Mouse (Mus musculus) cortical plate, adult 2 months (tissue): Measurements from ENCODE around the gene Cenpt. TPM values are rescaled to one million over a fixed set of nuclear protein-coding genes. Genes with fewer than 3 reads are reported as not detected.

Experiments
- H3K27ac ChIP-seq: fragments of 200-500 bp; 2 replicates; pipeline ENCODE4 v1.5.1; 2012; ENCODE audit warnings: low read length, control low read depth, inconsistent platforms; ENCODE audit not compliant: insufficient read depth
- H3K4me1 ChIP-seq: fragments of 200-500 bp; 2 replicates; pipeline ENCODE4 v1.6.1; 2011; ENCODE audit warnings: low read length; ENCODE audit not compliant: control insufficient read depth, insufficient read depth
- H3K4me3 ChIP-seq: fragments of 200-500 bp; 2 replicates; pipeline ENCODE4 v1.5.1; 2011; ENCODE audit warnings: mild to moderate bottlenecking, low read length, control low read depth; ENCODE audit not compliant: insufficient read depth
- CTCF ChIP-seq: fragments of 200-500 bp; IDR thresholded peaks from 2 replicates; pipeline ENCODE4 v1.5.1; 2011; ENCODE audit warnings: mild to moderate bottlenecking, control low read depth, low read length; ENCODE audit not compliant: insufficient read depth; ENCODE audit errors: extremely low read depth
- POLR2A ChIP-seq: fragments of 200-500 bp; IDR thresholded peaks from 2 replicates; pipeline ENCODE4 v1.6.1; 2011; ENCODE audit warnings: mild to moderate bottlenecking, low read length, control low read depth; ENCODE audit not compliant: insufficient read depth; ENCODE audit errors: extremely low read depth
- polyA plus RNA-seq: library from polyadenylated mRNA; depleted of rRNA; stranded (reverse); fragments of >200 nt; gene quantifications from 2 replicates; pipeline ENCODE4 v1.2.3, GENCODE M21; 2012; rRNA removed

Cenpt gene
- polyA plus RNA-seq, result 33.2 and 33.6 TPM in 2 replicates

DNA sequence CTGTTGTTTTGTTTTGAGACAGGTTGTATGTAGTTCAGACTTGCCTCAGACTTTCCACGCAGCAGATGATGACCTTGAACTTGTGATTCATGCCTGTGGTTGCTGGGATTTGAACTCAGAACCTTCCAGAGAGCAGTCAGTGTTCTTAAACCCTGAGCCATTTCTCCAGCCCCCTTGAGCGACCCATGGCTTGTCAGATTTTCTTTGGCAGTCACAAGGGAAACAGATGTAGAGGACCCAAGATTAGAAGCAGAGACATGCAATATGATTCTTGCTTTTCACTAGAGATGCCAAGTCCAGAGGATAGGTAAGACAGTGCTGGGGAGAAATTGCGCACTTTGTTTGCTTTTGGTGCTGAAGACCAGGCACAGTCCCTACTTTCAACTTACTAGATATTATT, at the start of gene Cenpt:
Gene Cenpt, minus strand, starts transcription at position 101 of the 400 bp plus-strand sequence.
- Histone ChIP-seq H3K4me1 (peaks cover 4% of the 10 kb centered on the region; the same call in 1 of the 2 replicates), H3K27ac (no peak within 1 kb of the TSS), H3K4me3 (no peak within 1 kb of the TSS; the same call in 1 of the 2 replicates)
- TF ChIP-seq POLR2A (no peak), CTCF (no peak)

DNA sequence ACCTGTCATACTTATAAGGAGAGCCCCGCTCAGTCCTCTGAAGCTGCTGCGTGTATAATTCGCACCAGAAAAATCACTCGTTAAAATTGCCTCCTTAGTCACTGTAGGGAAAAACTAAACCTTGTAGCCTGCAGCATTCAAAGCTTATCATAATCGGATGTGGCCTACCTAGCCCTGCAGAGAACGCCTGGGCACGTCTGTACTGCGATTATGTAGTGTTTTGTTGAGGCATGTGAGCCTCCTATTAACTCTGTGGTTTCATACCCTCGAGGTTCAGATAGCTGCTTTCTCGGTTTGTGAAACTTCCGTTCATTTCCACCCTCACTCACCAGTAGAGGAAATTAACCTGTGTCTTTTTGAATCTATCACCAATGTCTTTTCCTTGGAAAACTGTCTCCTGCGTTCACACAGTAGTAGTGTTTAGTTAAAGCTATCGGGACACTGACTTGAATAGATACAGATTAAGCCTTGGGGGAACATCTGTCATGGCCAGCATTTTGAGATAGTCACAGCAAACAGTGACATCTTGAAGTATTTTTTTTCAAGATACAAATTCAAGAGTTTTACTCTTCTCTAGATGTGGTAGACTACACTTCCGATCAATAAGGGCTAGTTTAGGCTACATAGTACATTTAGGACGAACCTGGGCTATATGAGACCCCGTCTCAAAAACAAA, 48.0 kb upstream of the Cenpt start:
- peak overlapping the region; percentile 96; the same call in 1 of the 2 replicates for H3K27ac ChIP-seq
- no peaks in the 10 kb centered on the region; the same call in 1 of the 2 replicates for H3K4me1 ChIP-seq
- H3K4me3 ChIP-seq, result peak overlapping the region; percentile 93
- TF ChIP-seq POLR2A (no peak), CTCF (no peak)

DNA sequence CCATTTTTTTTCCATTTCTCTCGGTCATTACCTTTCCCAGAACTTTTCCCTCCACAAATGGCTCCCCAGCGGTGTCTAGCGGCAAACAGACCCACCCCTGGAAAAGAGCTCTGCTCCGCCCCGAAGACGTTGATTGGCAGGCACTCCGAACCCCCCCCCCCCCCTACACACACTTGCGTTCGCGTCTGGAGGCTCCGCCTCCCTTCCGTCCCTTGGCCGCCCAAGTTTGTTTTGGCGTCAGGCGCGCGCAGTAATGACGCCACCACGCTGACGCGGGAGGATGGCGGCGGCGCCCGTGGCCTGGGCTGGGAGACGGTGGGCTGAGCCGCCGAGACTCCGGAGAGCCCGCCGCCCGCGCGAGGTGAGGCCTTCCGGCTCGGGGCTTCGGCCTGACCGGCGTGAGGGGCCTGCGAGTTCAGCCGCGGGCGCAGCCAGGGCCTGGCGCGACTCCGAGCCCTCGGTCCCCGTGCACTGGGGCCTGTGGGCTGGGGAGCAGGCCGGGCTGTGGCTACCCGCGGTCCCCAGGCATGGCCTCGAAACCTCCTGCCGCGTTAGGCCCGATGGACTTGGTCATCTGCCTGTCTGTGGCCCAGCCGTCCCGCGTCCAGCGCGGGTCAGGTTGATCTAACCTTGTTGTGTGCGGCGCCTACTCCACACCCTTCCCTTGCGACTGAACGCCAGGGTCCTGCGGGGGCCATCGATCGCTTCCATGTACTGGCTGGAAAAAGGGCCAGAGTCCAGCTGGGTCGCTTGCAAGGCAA, 47.3 kb upstream of the Cenpt start, which contains the start of gene Pskh1:
Gene Pskh1, plus strand, starts transcription at position 262 of the 761 bp plus-strand sequence.
- TF ChIP-seq CTCF (no peak), POLR2A (peak; percentile 66)
- no peaks in the 10 kb centered on the region; the same call in 1 of the 2 replicates for H3K4me1 ChIP-seq
- H3K27ac ChIP-seq, result peak within 1 kb of the TSS; percentile 96
- H3K4me3 ChIP-seq, result peak within 1 kb of the TSS; percentile 93

DNA sequence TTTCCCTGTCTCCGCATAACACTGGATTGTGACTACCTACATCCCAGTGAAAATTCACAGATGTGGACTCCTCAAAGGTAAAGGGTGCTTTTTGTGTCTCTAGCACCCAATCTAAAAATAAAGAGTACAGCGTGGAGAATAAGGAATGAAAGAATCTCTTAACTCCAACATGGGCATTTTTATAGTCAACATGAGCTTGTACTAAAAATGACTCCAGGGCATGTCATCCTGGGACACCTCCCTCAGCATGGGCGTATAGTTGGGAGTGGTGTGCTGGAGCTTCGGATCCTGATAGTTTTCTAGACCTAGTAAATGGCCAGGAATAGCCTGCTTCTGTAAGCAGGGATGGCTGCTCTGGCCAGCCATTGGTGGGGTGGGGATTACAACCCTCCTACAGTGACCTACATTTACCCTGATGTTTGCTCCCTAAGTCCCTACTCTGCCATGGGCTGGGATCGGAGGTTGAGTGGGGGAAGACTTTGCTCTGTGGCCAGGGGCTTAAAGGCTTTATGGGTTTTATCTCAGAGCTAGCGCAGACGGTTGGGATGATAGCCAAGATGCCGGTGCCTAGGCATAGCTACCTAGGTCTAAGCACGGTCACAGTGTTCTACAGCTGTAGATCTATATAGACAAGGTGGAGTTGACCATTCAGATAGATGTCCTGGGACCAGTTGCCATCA, 44.9 kb upstream of the Cenpt start:
- Histone ChIP-seq H3K4me1 (no peaks in the 10 kb centered on the region), H3K27ac (no peak overlapping the region), H3K4me3 (no peak overlapping the region)
- TF ChIP-seq CTCF, result no peak
- TF ChIP-seq POLR2A, result no peak

DNA sequence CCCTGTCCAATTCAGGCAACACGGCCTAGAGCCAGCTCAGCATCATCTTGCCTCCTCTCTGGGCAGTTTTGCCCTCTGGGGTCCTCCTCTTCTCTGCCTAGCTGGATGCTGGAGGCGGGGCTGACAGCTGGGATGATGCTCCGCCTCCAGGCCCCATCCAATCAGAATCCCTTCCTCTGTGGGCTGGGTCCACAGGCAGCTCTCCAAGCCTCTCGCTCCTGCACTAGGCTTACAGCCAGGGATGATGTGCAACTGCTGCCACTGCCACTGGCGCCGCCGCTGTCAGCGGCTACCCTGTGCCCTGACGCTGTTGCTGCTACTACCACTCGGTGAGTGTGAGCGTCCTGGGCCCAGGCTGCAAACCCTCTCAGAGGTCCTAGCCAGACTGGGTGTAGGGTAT, 40.3 kb upstream of the Cenpt start, which contains the start of gene Nrn1l:
Gene Nrn1l, plus strand, starts transcription at position 229 of the 400 bp plus-strand sequence.
- TF ChIP-seq CTCF (no peak), POLR2A (peak; percentile 53; the same call in 1 of the 2 replicates)
- H3K4me1 ChIP-seq, result no peaks in the 10 kb centered on the region
- no peak within 1 kb of the TSS for H3K4me3 ChIP-seq
- H3K27ac ChIP-seq, result peak within 1 kb of the TSS; percentile 47

DNA sequence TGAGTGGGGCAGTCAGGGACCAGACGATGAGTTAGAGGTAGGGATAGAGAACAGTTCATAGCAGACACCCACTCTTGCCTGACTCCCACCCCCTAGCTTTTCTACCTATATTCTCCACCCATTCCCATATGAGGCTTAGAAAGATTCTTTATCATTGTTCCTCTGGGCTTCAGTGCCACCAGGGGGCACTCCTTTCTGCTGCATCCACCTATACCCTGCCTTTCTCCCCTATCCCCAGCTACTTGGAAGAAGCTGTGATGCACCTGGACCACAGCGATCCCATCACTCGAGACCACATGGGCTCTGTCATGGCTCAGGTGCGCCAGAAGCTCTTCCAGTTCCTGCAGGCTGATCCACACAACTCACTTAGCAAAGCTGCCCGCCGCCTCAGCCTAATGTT, 39.4 kb upstream of the Cenpt start:
- TF ChIP-seq POLR2A (0 out of 2 replicates have a peak, but pooled peaks have one; percentile 9), CTCF (peak; percentile 69)

DNA sequence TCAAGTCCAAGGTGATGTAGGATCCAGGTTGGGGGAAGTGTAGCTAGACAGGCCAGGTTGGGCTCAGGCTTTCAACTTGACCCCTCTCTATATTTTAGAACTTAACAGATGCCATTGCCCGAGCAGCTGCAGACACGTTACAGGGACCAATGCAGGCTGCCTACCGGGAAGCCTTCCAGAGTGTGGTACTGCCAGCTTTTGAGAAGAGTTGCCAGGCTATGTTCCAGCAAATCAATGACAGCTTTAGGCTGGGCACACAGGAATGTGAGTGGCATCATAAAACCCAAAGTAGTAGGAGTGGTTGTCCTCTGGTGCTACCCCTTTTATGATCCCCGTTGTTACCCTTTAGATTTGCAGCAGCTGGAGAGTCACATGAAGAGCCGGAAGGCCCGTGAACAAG, 37.8 kb upstream of the Cenpt start:
- no peak overlapping the region for H3K4me3 ChIP-seq
- 0 out of 2 replicates have a peak overlapping the region, but pooled peaks have one; percentile 35 for H3K27ac ChIP-seq
- no peaks in the 10 kb centered on the region for H3K4me1 ChIP-seq
- TF ChIP-seq POLR2A (no peak), CTCF (no peak)

More for the DNA sequence above, 39.4 kb upstream of the Cenpt start:
- H3K4me1 ChIP-seq, result no peaks in the 10 kb centered on the region
- H3K4me3 ChIP-seq, result no peak overlapping the region
- no peak overlapping the region for H3K27ac ChIP-seq

DNA sequence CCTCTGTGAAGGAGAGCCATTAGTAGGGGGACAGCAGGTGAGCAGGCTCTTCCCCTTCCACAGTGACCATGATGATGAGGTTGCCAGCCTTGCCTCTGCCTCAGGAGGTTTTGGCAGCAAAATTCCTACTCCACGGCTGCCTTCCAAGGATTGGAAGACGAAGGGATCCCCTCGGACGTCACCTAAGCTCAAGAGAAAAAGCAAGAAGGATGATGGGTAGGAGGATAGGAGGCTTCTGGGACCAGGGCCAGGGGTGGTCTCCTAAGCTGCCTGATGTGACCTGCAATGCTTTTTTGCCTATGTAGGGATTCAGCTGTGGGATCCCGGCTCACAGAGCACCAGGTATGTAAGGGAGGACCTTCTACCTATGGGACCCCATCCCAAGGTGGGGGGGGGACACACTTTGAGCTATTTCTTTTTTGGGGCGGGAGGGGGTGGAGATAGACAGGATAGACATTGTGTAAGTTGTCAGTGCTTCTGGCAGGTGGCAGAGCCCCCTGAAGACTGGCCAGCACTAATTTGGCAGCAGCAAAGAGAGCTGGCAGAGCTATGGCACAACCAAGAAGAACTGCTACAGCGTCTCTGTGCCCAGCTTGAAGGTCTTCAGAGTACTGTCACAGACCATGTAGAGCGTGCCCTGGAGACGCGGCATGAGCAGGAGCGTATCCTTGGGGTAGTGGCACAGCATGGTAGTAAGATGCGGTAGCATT, 36.8 kb upstream of the Cenpt start:
- H3K27ac ChIP-seq, result no peak overlapping the region
- TF ChIP-seq POLR2A (no peak), CTCF (no peak)
- no peaks in the 10 kb centered on the region for H3K4me1 ChIP-seq
- H3K4me3 ChIP-seq, result no peak overlapping the region
